Mouse (Mus musculus) forebrain, postnatal 0 days (tissue): ENCODE measurements around the gene Abca7. TPM values are rescaled to one million over a fixed set of nuclear protein-coding genes. Genes with fewer than 3 reads are reported as not detected.

Experiments
- ATAC-seq: fragments of 200-750 bp; cut with Nextera tagmentation; 2 replicates; pipeline ENCODE4 v1.8.0; 2017; ENCODE audit warnings: mild to moderate bottlenecking, moderate library complexity
- DNase-seq: peaks from one replicate; pipeline ENCODE4 v3.0.0-alpha.2; 2015
- H3K27ac ChIP-seq: fragments of 300-500 bp; sonication (generic); 2 replicates; pipeline ENCODE4 v1.5.1; 2014; ENCODE audit warnings: low read depth, mild to moderate bottlenecking, antibody characterized with exemption, low read length, moderate library complexity, mixed read lengths
- H3K27me3 ChIP-seq: fragments of 300-500 bp; sonication (generic); 2 replicates; pipeline ENCODE4 v1.6.1; 2014; ENCODE audit warnings: mild to moderate bottlenecking, low read length, mixed read lengths; ENCODE audit not compliant: insufficient read depth
- H3K36me3 ChIP-seq: fragments of 300-500 bp; sonication (generic); 2 replicates; pipeline ENCODE4 v1.6.1; 2014; ENCODE audit warnings: mild to moderate bottlenecking, moderate library complexity; ENCODE audit not compliant: insufficient read depth
- H3K4me1 ChIP-seq: fragments of 300-500 bp; sonication (generic); 2 replicates; pipeline ENCODE4 v1.6.1; 2014; ENCODE audit warnings: antibody characterized with exemption; ENCODE audit not compliant: insufficient read depth
- H3K4me2 ChIP-seq: fragments of 300-500 bp; sonication (generic); 2 replicates; pipeline ENCODE4 v1.6.1; 2014; ENCODE audit warnings: low read depth, mild to moderate bottlenecking, moderate library complexity
- H3K4me3 ChIP-seq: fragments of 300-500 bp; sonication (generic); 2 replicates; pipeline ENCODE4 v1.5.1; 2014; ENCODE audit warnings: low read depth, low read length, mixed read lengths
- H3K9ac ChIP-seq: fragments of 300-500 bp; sonication (generic); 2 replicates; pipeline ENCODE4 v1.6.1; 2014; ENCODE audit warnings: mild to moderate bottlenecking
- H3K9me3 ChIP-seq: fragments of 300-500 bp; sonication (generic); 2 replicates; pipeline ENCODE4 v1.6.1; 2016; ENCODE audit warnings: low read length
- CTCF ChIP-seq: sonication (generic); IDR thresholded peaks from 2 replicates; pipeline ENCODE4 v1.5.1; 2016; ENCODE audit warnings: antibody characterized with exemption, control low read depth, low read depth
- WGBS: fragments of 180-500 bp; shearing (Covaris S2); extraction: QIAGEN DNeasy Blood & Tissue Kit; methylation state at CpG from one replicate; pipeline ENCODE4 v1.1.7; 2014; 5-methylcytosine and 5-hydroxymethylcytosine counted together
- polyA plus RNA-seq: library from polyadenylated mRNA; unstranded; fragments of >200 nt; fragmentation: Nextera tagmentation; extraction: Ambion mirVana; gene quantifications from 2 replicates; pipeline ENCODE4 v1.2.1, GENCODE M21; 2015
- total RNA-seq: library from RNA; depleted of rRNA; stranded (reverse); fragments of >200 nt; gene quantifications from 2 replicates; pipeline ENCODE4 v1.2.3, GENCODE M21; 2014

Abca7 gene
- total and polyA plus RNA-seq, 2 experiments from 2014 or later: 1.1 to 6.1 TPM

DNA sequence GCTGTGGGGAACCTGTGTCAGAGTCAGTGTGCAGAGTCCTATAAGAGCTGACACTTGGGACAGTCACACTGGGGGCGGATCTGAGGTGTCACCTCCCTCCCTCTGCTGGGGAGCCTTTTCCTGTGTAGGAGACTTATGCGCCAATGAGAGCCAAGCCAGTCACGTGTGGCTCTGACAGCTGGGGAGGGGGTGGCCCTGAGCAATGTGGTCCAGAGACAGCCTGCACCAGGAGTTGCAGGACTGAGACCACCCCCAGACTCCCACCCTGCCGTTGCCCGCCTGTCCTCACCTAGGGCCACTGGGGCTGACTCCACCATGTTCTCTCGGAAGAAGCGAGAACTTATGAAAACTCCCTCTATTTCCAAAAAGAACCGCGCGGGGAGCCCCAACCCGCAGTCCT is 20.2 kb downstream of the Abca7 start, which contains the start of gene Arhgap45:
Arhgap45 (plus strand) TSS at position 143 of the 400 bp plus-strand sequence.
- no peaks in the 10 kb centered on the region for H3K36me3 ChIP-seq
- TF ChIP-seq CTCF: no peak
- peaks cover 31% of the 10 kb centered on the region for H3K27me3 ChIP-seq
- H3K9me3 ChIP-seq: no peaks in the 10 kb centered on the region
- no peak within 1 kb of the TSS for H3K4me2 ChIP-seq
- 69% methylated on average over 11 of the region's 11 CpGs for WGBS
- H3K4me1 ChIP-seq: no peaks in the 10 kb centered on the region
- DNase-seq: no peak
- H3K27ac ChIP-seq: no peak within 1 kb of the TSS
- H3K4me3 ChIP-seq: no peak within 1 kb of the TSS
- H3K9ac ChIP-seq: no peak within 1 kb of the TSS
- no peak for ATAC-seq

DNA sequence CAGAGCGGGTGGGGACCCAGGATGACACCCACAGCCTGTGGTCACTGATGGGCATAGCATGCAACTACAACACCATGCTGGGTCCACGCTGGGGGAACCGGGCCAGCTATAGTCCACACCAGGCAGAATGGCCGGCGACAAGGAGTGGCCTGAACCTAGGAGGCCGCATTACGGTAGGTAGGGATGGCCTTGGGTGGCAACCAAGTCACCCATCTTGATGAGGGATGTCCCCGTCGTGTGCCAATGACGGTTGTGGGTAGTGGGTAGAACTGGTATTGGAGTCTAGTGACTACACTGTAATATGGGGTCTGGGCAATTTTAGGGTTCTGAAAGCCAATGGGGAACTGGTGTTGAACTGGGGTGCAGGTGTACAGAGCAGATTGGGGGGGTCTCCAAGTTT is 20.6 kb downstream of the Abca7 start:
- peaks cover 31% of the 10 kb centered on the region for H3K27me3 ChIP-seq
- 88% methylated on average over 10 of the region's 10 CpGs for WGBS
- H3K27ac ChIP-seq: no peak overlapping the region
- no peak overlapping the region for H3K4me2 ChIP-seq
- H3K4me3 ChIP-seq: no peak overlapping the region
- no peaks in the 10 kb centered on the region for H3K36me3 ChIP-seq
- DNase-seq: no peak
- no peak overlapping the region for H3K9ac ChIP-seq
- TF ChIP-seq CTCF: no peak
- ATAC-seq: no peak
- H3K9me3 ChIP-seq: no peaks in the 10 kb centered on the region
- no peaks in the 10 kb centered on the region for H3K4me1 ChIP-seq

DNA sequence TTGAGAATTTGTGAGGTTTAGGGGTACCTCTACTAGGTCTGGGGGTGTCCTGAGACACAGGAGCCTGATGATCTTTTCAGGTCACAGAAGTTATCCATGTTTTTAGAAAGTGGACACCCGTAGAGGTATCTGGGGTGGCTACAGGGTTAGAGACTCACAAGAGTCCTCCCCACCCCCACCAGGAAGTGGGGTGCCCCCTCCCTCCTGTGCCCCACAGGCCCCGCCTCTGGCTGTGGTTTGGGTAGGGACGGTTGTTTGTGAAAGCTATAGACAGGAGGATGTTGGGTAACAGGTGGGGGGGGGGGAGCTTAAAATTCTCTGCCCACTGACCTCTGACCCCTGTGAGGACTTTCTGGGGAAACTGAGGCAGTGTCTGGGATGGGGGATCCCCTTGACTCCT is 21.1 kb downstream of the Abca7 start:
- Histone ChIP-seq H3K4me2 (no peak overlapping the region), H3K36me3 (no peaks in the 10 kb centered on the region), H3K27ac (no peak overlapping the region), H3K4me3 (no peak overlapping the region), H3K4me1 (no peaks in the 10 kb centered on the region), H3K27me3 (peaks cover 31% of the 10 kb centered on the region), H3K9ac (no peak overlapping the region), H3K9me3 (no peaks in the 10 kb centered on the region)
- ATAC-seq (no peak), DNase-seq (no peak)
- 79% methylated on average over 3 of the region's 3 CpGs for WGBS
- TF ChIP-seq CTCF: no peak

- Histone ChIP-seq H3K9ac (no peak overlapping the region), H3K27ac (no peak overlapping the region), H3K27me3 (peaks cover 31% of the 10 kb centered on the region), H3K4me3 (no peak overlapping the region), H3K9me3 (no peaks in the 10 kb centered on the region), H3K4me2 (no peak overlapping the region), H3K36me3 (no peaks in the 10 kb centered on the region), H3K4me1 (no peaks in the 10 kb centered on the region)
- TF ChIP-seq CTCF: no peak
- DNase-seq (no peak), ATAC-seq (no peak)
- 84% methylated on average over 14 of the region's 14 CpGs for WGBS
These were observed 21.5 kb downstream of the Abca7 start for GRCm38 (mm10) chr10:80017771-80018170.

DNA sequence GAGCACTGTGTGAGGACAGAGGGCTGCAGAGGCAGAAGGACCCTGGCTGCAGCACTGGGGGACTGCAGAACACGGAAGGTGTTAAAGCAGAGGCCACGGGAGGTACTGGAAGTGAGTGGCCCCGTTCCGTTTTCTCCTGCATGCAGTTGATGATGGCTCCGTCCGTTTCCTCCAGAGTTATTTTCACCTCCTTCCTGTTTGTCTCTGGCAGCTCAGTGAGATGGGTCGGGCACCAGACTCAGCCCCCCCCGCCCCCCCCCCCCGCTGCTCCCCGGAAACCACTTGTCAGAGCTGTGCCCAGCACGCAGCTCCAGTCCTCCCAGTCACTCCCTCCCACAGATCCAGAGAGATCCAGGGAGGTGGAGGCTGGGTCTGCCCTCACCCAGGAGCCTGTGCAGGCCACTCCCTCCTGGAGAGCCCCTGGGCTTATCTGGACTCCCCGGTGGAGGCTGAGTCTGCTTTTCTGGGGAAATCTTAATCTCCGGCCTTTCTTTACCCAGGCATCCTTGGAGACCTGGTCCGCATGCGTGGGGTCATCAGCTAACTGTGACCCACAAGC is 22.5 kb downstream of the Abca7 start:
- Histone ChIP-seq H3K36me3 (no peaks in the 10 kb centered on the region), H3K9me3 (no peaks in the 10 kb centered on the region), H3K4me2 (no peak overlapping the region), H3K4me1 (no peaks in the 10 kb centered on the region), H3K4me3 (no peak overlapping the region), H3K27me3 (peaks cover 23% of the 10 kb centered on the region), H3K9ac (no peak overlapping the region), H3K27ac (no peak overlapping the region)
- DNase-seq: no peak
- TF ChIP-seq CTCF: no peak
- 12% methylated on average over 12 of the region's 15 CpGs for WGBS
- no peak for ATAC-seq

- DNase-seq: no peak
- peaks cover 16% of the 10 kb centered on the region for H3K27me3 ChIP-seq
- no peak overlapping the region for H3K4me3 ChIP-seq
- WGBS: 8% methylated on average over 20 of the region's 20 CpGs
- no peak overlapping the region for H3K9ac ChIP-seq
- no peaks in the 10 kb centered on the region for H3K4me1 ChIP-seq
- no peak for ATAC-seq
- no peak overlapping the region for H3K4me2 ChIP-seq
- TF ChIP-seq CTCF: no peak
- no peaks in the 10 kb centered on the region for H3K9me3 ChIP-seq
- no peaks in the 10 kb centered on the region for H3K36me3 ChIP-seq
- no peak overlapping the region for H3K27ac ChIP-seq
These were observed 23.3 kb downstream of the Abca7 start for GRCm38 (mm10) chr10:80019471-80020131.

GRCm38 (mm10) chr10:80020191-80020590 is 23.9 kb downstream of the Abca7 start:
- H3K9me3 ChIP-seq: no peaks in the 10 kb centered on the region
- no peak for TF ChIP-seq CTCF
- no peak overlapping the region for H3K4me2 ChIP-seq
- H3K27me3 ChIP-seq: peaks cover 12% of the 10 kb centered on the region
- no peaks in the 10 kb centered on the region for H3K36me3 ChIP-seq
- H3K27ac ChIP-seq: no peak overlapping the region
- no peak for ATAC-seq
- no peak for DNase-seq
- H3K9ac ChIP-seq: no peak overlapping the region
- no peak overlapping the region for H3K4me3 ChIP-seq
- WGBS: 23% methylated on average over 11 of the region's 11 CpGs
- no peaks in the 10 kb centered on the region for H3K4me1 ChIP-seq
